Mouse (Mus musculus): ENCODE results near the gene Cln6.
"Not testable (repeated sequence)": the region's sequence is repeated elsewhere in the genome, so short reads cannot be mapped to it uniquely, and the experiment has no call there.

The Cln6 gene

GRCm38 (mm10) chr9:62838506-62839171 lies at the start of gene Cln6:
Gene Cln6 (plus strand): TSS chr9:62838785.
- peak; percentile 71 to 77 for DNase-seq

GRCm38 (mm10) chr9:62789856-62790255 lies 48.7 kb upstream of the Cln6 start:
- DNase-seq = peak; percentile 73 to 76

- DNase-seq = not testable (repeated sequence)
Observed at GRCm38 (mm10) chr9:62799218-62799617, 39.4 kb upstream of the Cln6 start.

GRCm38 (mm10) chr9:62810095-62810494 lies 28.5 kb upstream of the Cln6 start:
- DNase-seq = no peak

GRCm38 (mm10) chr9:62810543-62811515 lies 27.8 kb upstream of the Cln6 start:
- DNase-seq = peak; percentile 48 to 73

GRCm38 (mm10) chr9:62811516-62812121 lies 27.0 kb upstream of the Cln6 start, which contains the start of gene Fem1b:
Gene Fem1b (minus strand): TSS chr9:62811934.
- peak; percentile 91 to 94 for DNase-seq

GRCm38 (mm10) chr9:62812216-62813049 lies 26.2 kb upstream of the Cln6 start:
- no peak for DNase-seq

- no peak for DNase-seq
Observed at GRCm38 (mm10) chr9:62814751-62815150, 23.8 kb upstream of the Cln6 start.

- no peak for DNase-seq
Observed at GRCm38 (mm10) chr9:62816323-62817098, 22.1 kb upstream of the Cln6 start.

GRCm38 (mm10) chr9:62817099-62817571 lies 21.4 kb upstream of the Cln6 start:
- DNase-seq = peak; percentile 31 to 59

- DNase-seq = peak; percentile 62 to 71
Observed at GRCm38 (mm10) chr9:62817828-62818614, 20.6 kb upstream of the Cln6 start.

- DNase-seq = no peak
Observed at GRCm38 (mm10) chr9:62819494-62819893, 19.1 kb upstream of the Cln6 start.

GRCm38 (mm10) chr9:62819910-62820309 lies 18.7 kb upstream of the Cln6 start:
- not testable (repeated sequence) for DNase-seq

- DNase-seq = no peak
Observed at GRCm38 (mm10) chr9:62820829-62821228, 17.8 kb upstream of the Cln6 start.

- DNase-seq = no peak
Observed at GRCm38 (mm10) chr9:62821811-62822210, 16.8 kb upstream of the Cln6 start.

- no peak for DNase-seq
Observed at GRCm38 (mm10) chr9:62825791-62826393, 12.7 kb upstream of the Cln6 start.

GRCm38 (mm10) chr9:62826456-62826855 lies 12.1 kb upstream of the Cln6 start:
- DNase-seq = no peak

GRCm38 (mm10) chr9:62827939-62828652 lies 10.5 kb upstream of the Cln6 start:
- DNase-seq = peak in 1 of 2 experiments; percentile 40

GRCm38 (mm10) chr9:62828662-62829086 lies 9.9 kb upstream of the Cln6 start:
- DNase-seq = peak; percentile 94 to 95
